Mouse (Mus musculus) cerebellum, postnatal 25 days (tissue): Measurements from ENCODE around the gene Slc9b2.

ENCODE experiments used
- DNase-seq, 2 experiments: peaks; one replicate each; pipeline ENCODE4 v3.0.0; 2021; ENCODE audit warnings: mixed read lengths in 2 of 2

The Slc9b2 gene

GRCm38 (mm10) chr3:135307411-135308259, at the start of gene Slc9b2:
TSS of gene Slc9b2 (plus strand) at chr3:135307700.
- DNase-seq, result peak; percentile 27 to 56

DNA sequence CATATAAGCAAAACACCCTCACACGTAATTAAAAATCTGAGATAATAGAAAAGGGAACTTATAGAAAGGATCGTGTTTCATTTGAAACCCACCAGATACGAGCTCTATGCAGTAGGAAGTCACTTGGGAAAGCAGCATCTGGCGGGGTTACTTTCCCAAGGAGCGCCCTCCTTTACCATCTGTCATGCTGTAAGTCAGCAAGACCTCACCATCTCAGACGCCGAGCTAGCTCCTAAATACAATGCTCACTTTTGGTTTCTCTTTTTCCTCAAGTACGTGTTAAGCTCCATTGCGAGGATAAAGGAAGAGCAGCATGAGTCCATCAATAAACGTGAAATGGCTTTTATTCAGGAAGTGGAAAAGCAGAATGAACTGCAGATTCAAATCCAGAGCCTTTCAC, 48.6 kb upstream of the Slc9b2 start:
- DNase-seq, result no peak

DNA sequence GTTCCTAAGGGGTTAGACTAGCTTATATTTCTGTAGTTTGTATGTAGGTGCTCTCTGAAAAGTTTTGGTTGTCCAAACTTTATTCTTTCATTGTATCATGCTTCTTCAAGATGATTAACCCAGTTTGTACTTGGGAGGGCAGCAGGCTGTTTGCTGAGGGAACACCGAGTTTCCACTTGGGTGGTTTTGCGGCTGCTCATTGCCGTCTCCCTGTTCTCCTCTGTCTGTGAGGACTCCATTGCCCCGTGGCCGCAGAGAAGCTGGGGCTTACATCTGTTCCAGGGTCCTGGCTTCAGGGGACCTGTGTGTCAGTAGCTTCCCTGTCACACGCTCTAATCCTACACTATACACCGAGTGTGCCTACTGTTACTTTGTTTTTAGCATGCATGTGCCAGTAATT, 47.3 kb upstream of the Slc9b2 start:
- DNase-seq, result no peak

DNA sequence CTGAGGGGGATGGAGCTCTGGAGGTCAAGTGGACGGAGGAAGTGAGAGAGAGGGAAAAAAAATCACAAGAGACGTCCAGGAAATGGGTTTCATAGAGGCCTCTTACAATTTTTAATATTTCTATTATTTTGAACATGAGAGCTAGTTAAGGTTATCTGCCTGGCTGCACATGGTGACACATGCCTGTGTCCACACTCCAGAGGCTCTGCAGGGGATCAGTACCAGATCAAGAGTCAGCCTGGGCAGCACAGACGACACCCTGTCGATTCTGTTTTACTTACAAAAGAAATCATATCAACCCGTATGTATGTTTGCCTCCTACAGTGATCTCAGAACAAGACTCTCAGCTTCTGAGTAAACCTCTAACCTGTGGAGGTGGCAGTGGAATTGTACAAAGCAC, 38.9 kb upstream of the Slc9b2 start:
- DNase-seq, result no peak

DNA sequence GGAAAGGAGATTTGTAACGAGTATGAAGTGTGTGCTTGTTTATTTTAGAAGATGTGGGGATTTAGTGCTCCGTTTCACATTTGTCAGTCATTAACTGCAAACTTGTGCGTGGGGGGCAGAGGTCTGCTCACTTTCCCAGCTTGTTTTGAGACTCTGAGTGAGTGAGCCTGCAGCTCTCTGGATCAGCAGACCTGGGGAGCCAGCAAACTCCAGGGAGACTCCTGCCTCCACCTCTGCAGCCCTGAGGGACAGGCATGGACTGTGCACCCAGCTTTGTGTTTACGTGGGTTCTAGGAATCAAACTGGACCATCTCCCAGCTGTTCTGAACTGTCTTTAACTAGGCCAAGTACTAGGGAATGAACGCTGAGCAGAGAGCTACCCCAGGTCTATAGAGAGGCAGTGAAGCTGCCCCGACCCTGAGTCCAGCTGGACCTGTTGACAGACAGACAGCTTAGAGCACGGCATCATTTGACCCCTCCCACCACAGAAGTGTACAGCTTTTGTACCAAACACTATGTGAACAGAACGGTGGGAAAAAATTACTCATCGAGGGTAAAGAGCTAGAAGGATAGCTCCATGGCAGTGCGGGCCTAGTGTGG, 38.0 kb upstream of the Slc9b2 start:
- no peak for DNase-seq

DNA sequence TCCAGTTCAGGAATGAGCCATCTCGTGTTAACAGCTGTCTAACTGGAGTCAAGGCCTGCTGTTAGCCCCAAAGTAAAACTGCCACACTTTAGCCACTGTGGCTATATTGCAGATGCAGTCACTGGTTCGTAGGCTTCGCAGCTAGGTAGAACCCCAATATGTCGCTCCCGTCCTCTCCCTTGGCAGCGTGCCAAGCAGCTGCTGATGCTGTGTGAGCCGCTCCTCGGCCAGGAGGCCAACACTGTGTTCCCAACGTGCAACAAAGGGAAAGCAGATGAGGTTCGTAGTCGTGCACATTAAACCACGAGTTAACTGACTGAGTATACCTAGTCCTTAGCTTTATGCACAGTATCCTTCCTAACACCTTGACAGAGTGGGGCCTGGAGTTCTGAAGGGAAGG, 34.9 kb upstream of the Slc9b2 start:
- DNase-seq, result no peak

DNA sequence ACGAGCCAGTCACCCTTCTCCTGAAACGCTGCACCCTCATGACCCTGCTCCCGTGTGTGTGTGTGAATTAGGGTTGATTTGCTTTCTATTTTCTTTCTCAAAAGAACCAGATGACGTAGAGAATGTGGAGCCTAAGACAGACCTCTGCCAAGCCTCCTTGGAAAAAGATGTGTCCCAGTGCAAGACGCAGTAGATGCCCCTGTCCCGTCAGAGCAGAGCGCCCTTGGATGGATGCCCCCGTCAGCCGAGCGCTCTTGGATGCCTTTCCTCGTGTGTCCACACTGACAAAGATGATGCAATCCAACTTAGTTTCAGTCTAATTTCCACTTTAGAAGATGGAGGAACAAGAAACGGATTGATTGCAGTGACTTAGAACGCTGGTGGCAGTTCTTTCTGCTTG, 34.5 kb upstream of the Slc9b2 start:
- DNase-seq, result no peak

DNA sequence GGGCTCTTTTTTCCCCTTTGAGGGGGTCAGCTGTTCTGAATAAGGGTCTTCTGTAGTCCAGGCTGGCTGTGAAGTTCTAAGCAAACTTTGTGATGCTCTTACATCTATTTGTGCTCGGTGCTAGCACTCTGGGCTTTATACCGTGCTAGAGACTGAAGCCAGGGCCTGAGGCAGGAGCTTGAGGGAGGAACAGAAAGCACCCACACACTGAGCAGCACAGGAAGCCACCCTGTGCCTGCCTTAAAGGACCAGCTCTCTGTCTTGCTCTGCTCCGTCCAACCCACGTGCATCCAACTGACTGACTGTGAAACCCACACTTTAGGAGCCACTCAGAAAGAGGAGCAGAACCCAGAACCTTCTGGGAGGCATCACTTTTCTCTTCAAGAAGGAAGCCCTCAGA, 27.3 kb upstream of the Slc9b2 start:
- DNase-seq, result no peak

DNA sequence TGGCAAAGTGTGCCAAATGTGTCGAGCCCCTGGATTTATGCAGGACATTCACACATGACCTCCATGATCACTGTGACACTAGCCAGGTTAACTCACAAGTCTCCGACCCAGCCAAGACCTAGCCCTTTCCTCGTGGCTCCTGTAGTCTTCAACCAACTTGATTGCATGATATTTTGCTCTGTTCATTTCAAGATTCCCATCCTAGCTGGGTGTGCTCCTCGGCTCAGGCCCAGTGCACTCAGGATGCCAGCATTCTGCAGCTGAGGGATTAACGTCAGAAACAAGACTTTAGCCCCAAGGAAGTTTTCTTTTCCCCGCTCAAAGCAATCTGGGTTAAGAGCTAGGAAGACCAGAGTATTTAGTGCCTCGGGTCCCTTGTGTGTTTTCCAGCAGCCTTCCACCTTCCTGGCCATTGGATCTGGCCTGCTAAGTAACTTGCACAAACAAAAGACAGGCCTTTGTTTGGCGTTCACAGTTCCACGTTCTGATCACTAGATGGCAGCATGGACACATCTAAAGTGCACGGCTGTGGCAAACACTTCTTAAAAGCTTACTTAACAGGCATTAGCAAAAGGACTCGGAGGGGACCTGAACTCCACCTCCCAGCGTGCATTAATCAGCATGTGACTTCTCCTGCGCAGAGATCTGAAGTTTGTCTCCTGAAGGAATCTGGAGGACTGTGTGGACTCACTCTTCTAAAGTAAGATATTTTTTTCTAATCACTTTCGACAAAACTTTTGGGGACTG, 26.7 kb upstream of the Slc9b2 start, which contains the start of gene Bdh2:
Gene Bdh2, plus strand, starts transcription at position 553 of the 747 bp plus-strand sequence.
- peak; percentile 64 to 78 for DNase-seq

DNA sequence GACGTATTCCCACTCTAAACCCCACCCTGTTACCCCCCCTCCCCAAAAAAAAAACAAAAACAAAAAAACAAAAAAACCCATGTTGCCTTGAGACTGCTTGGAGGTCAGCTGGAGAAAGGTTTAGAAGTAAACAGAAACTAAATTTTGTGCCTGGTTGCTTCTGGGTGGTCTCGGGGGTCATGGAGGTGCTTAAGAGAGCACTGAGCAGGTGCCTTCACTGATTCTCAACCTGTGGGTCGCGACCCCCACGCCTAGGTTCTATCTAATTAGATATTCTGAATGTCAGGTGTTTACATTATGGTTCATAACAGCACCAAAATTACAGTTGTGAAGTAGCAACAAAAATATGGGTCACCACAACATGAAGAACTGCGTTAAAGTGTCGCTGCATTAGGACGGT, 25.8 kb upstream of the Slc9b2 start:
- DNase-seq, result no peak

DNA sequence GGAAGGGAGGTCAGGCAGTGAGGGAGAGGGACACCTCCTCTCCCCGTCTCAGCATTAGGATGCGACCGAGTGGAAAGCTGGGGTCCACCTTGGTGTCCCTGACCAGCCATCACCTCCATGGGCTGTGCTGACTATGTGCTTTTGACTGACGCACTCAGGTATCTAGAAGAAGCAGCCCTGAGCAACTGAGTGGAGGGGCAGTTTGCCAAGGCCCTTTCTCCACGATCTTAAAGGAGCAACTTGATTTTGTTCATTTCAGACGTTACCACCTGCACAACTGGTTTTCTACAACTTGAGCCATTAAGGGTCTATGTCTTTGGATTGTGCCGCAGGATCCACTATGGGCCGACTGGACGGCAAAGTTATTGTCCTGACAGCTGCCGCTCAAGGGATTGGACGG, 22.2 kb upstream of the Slc9b2 start:
- DNase-seq, result no peak

DNA sequence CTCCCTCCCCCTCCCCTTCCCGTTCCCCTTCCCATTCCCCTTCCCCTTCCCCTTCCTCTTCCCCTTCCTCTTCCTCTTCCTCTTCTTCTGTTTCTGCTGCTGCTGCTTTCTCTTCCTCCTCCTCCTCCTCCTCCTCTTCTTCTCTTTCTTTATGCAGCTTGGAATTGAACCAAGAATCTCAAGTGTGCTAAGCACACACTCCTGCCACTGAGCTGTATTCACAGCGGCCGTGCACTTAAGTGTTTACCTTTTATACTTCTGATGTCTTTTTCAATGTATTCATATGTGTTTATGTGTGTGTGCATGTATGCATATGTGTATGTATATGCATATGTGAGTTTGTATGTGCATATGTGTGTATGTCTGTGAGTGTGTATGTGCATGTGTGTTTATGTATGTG, 21.7 kb upstream of the Slc9b2 start:
- no peak for DNase-seq

GRCm38 (mm10) chr3:135288138-135288750, 19.3 kb upstream of the Slc9b2 start:
- no peak for DNase-seq

DNA sequence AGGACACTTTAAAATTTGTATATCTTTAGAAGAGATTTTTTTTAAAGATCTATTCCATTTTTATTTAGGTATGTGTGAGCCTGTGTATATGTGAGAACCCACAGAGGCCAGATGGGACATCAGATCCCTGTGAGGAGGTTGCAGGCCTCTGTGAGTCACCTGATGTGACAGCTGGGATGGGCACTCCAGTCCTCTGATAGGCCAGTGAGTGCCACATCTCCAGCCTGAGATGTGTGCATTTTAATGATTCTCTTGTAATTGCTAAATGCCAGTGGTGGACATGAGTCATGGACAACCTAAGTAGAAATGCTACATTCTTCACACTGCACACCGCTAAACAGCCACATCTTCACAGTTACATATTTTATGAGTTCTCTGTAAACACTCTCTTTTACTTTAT, 18.4 kb upstream of the Slc9b2 start:
- DNase-seq, result no peak

DNA sequence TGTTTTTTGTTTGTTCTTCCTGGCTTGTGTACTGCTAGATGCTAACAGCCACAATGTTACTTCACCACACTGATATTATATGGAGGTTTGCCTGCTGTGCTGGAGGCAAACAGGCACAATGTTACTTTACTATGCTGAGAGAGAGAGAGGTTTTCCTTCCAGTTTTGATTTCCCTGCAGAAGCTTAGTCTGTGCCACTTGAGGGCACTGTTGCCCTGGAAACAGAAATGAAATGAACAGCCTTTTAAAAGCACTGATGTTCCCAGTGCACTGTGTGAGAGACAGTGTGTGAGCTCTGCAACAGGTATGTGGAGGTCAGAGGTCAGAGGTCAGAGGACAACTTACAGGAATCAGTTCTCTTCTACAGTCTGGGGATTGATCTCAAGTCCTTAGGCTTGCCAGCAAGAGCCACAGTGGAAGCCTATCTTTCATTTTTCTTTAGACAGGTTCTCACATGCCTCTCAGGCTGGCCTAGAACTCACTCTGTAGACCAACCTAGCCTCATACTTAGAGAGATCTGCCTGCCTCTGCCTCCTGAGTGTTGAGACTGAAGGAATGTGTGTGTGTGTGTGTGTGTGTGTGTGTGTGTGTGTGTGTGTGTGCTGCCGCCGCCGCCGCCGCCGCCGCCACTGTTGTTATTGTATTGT, 17.1 kb upstream of the Slc9b2 start:
- DNase-seq, result peak; percentile 35 to 69

- DNase-seq, result peak; percentile 15 to 33
These were observed 13.8 kb upstream of the Slc9b2 start for GRCm38 (mm10) chr3:135293703-135294102.

GRCm38 (mm10) chr3:135295559-135295958, 11.9 kb upstream of the Slc9b2 start:
- no peak for DNase-seq

- DNase-seq, result no peak
These were observed 8.9 kb upstream of the Slc9b2 start for GRCm38 (mm10) chr3:135298560-135298959.

GRCm38 (mm10) chr3:135300081-135300480, 7.4 kb upstream of the Slc9b2 start:
- DNase-seq, result peak in 1 of 2 experiments; percentile 42

DNA sequence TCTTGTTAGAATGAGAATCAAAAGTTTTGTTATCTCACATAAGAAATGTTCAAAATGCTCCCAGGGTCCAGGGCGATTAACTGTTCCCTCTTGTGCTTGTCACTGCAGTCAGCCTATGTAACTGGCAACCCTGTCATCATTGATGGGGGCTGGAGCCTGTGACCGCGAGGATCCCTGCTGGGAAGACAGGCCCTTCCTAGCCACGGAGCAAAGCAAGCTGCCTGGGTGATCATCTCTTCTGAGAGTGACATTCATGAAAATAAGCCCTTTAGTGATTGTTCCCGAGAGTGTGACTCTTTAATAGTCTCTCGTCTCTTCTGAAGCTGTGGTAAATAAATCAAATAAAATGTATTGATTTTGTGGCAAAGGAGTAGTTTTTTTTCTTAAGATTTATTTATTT, 3.4 kb upstream of the Slc9b2 start:
- DNase-seq, result no peak

GRCm38 (mm10) chr3:135304566-135304965, 2.9 kb upstream of the Slc9b2 start:
- DNase-seq, result no peak

DNA sequence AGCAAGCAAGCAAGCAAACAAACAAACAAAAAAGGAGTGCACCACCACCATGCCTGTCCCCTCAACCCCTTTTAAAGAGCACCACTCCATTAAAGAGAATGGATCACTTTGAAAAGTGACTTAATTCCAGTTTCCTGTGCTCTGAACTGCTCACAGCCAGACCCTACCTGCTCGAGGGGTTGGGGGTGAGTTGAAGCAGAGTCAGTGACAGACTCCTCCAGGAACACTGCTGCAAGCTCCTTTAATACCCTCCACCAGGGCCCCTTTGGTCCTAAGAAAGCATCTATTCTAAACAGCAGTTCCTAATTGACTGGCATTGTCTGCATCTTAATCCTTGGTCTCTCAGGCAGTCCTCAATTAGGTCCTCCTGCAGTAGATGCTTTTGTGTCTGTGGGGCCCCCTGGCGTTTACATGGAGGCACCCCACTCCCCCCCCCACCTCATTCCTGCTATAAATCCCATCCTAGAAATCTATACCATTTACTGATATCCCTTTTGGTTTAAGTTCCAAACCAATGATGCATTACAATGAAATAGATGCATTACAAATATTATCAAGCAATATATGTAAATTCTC, 5.5 kb downstream of the Slc9b2 start:
- DNase-seq, result no peak
